Mouse (Mus musculus) midbrain, postnatal 0 days (tissue): ENCODE results near the gene Slc22a21. TPM values are rescaled to one million over a fixed set of nuclear protein-coding genes. Genes with fewer than 3 reads are reported as not detected.

Experiments used
- ATAC-seq: fragments of 200-750 bp; cut with Nextera tagmentation; 2 replicates; pipeline ENCODE4 v1.8.0; 2017; ENCODE audit warnings: moderate number of reproducible peaks, mild to moderate bottlenecking, moderate TSS enrichment, moderate library complexity; ENCODE audit not compliant: low FRiP score
- DNase-seq: peaks from one replicate; pipeline ENCODE4 v3.0.0-alpha.2; 2015; ENCODE audit warnings: low spot score
- H3K27ac ChIP-seq: fragments of 300-500 bp; sonication (generic); 2 replicates; pipeline ENCODE4 v1.5.1; 2014; ENCODE audit warnings: low read depth, mild to moderate bottlenecking, low read length, mixed read lengths
- H3K27me3 ChIP-seq: fragments of 300-500 bp; sonication (generic); 2 replicates; pipeline ENCODE4 v1.6.1; 2014; ENCODE audit warnings: low read length, control low read depth, mixed read lengths; ENCODE audit not compliant: insufficient read depth
- H3K36me3 ChIP-seq: fragments of 300-500 bp; sonication (generic); 2 replicates; pipeline ENCODE4 v1.6.1; 2014; ENCODE audit warnings: low read length, control low read depth, mixed read lengths; ENCODE audit not compliant: insufficient read depth
- H3K4me1 ChIP-seq: fragments of 300-500 bp; sonication (generic); 2 replicates; pipeline ENCODE4 v1.6.1; 2014; ENCODE audit warnings: mild to moderate bottlenecking, control low read depth, antibody characterized with exemption, low read length, mixed read lengths; ENCODE audit not compliant: insufficient read depth
- H3K4me2 ChIP-seq: fragments of 300-500 bp; sonication (generic); 2 replicates; pipeline ENCODE4 v1.6.1; 2014; ENCODE audit warnings: low read depth, mild to moderate bottlenecking, low read length, mixed read lengths; ENCODE audit not compliant: poor library complexity, severe bottlenecking
- H3K4me3 ChIP-seq: fragments of 300-500 bp; sonication (generic); 2 replicates; pipeline ENCODE4 v1.5.1; 2014; ENCODE audit warnings: low read depth, mild to moderate bottlenecking, low read length, moderate library complexity
- H3K9ac ChIP-seq: fragments of 300-500 bp; sonication (generic); replicated peaks from 2 replicates; pipeline ENCODE4 v1.6.1; 2014; ENCODE audit warnings: mild to moderate bottlenecking, low read length, moderate library complexity, mixed read lengths; ENCODE audit not compliant: poor library complexity, severe bottlenecking
- H3K9me3 ChIP-seq: fragments of 300-500 bp; sonication (generic); 2 replicates; pipeline ENCODE4 v1.6.1; 2016; ENCODE audit warnings: low read length, control low read depth
- CTCF ChIP-seq: IDR thresholded peaks from 2 replicates; pipeline ENCODE4 v1.5.1; 2016; ENCODE audit warnings: antibody characterized with exemption, mild to moderate bottlenecking
- WGBS: fragments of 180-500 bp; shearing (Covaris S2); extraction: QIAGEN DNeasy Blood & Tissue Kit; methylation state at CpG from one replicate; pipeline ENCODE4 v1.1.7; 2014; 5-methylcytosine and 5-hydroxymethylcytosine counted together
- polyA plus RNA-seq: library from polyadenylated mRNA; unstranded; fragments of >200 nt; fragmentation: Nextera tagmentation; extraction: Ambion mirVana; gene quantifications from 2 replicates; pipeline ENCODE4 v1.2.1, GENCODE M21; 2015
- total RNA-seq: library from RNA; depleted of rRNA; stranded (reverse); fragments of >200 nt; gene quantifications from 2 replicates; pipeline ENCODE4 v1.2.3, GENCODE M21; 2014; rRNA removed

The Slc22a21 gene
- total and polyA plus RNA-seq, 2 experiments from 2014 or later = 5.9 to 6.7 TPM

DNA sequence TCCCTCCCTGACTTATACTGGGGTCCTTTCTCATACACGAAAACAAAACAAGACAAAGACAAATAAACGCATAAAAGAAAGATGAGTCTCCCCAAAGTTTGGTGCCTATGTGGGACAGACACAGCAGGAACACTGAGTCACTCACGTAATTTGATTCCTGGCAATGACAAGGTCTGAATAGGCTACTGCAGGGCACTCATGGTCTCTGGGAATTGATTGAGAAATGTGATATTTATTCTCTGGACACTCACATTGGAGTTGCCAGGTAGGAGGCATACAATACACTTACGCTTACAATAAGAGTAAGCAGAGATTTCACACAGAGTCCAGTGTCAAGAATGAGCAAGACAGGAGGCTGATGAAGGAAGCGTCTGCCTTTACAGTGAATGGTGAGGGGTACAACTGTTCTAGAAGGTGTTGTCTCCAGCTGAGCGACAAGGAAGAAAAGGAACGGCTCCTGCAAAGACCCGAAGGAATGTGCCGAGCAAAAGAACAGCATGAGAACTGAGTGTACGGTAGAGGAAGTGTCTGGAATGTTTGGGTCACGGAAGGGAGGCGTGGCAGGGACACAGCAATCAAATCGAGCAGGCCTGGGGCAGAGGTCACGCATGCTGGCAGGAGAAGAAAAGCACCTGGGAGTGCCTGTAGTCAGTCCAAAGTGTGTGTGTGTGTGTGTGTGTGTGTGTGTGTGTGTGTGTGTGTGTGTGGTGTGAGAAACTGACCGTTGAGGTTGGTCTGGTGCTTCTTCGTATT, 76.2 kb downstream of the Slc22a21 start:
- H3K9me3 ChIP-seq = no peaks in the 10 kb centered on the region
- no peaks in the 10 kb centered on the region for H3K4me1 ChIP-seq
- H3K36me3 ChIP-seq = no peaks in the 10 kb centered on the region
- no peak for ATAC-seq
- no peak overlapping the region for H3K27ac ChIP-seq
- H3K9ac ChIP-seq = no peak overlapping the region
- no peak overlapping the region for H3K4me3 ChIP-seq
- WGBS = 55% methylated on average over 16 of the region's 16 CpGs
- TF ChIP-seq CTCF = no peak
- H3K4me2 ChIP-seq = no peak overlapping the region
- DNase-seq = no peak
- no peaks in the 10 kb centered on the region for H3K27me3 ChIP-seq

DNA sequence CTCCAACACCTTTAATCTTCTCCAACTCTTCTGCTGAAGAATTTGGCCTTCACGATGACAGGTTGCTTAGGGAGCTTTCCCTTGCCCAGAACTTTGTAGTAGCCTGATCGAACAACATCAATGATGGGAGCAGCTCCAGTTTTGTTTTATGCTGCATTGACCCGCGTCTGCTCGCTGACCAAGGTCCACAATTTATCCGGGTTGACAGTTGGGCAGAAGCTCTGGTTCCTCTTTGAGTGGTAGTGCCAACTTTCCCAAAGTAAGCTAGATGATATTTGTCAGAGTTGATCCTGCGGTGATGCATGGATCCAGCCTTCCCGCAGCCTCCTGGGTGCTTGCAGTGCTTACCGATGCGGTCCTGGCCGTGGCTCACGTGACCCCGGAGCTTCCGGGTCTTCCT, 77.4 kb downstream of the Slc22a21 start:
- Histone ChIP-seq H3K9me3 (no peaks in the 10 kb centered on the region), H3K9ac (no peak overlapping the region), H3K36me3 (no peaks in the 10 kb centered on the region), H3K27me3 (no peaks in the 10 kb centered on the region), H3K4me3 (no peak overlapping the region), H3K27ac (no peak overlapping the region), H3K4me1 (no peaks in the 10 kb centered on the region), H3K4me2 (no peak overlapping the region)
- ATAC-seq = no peak
- WGBS = 95% methylated on average over 14 of the region's 14 CpGs
- no peak for TF ChIP-seq CTCF
- DNase-seq = no peak

DNA sequence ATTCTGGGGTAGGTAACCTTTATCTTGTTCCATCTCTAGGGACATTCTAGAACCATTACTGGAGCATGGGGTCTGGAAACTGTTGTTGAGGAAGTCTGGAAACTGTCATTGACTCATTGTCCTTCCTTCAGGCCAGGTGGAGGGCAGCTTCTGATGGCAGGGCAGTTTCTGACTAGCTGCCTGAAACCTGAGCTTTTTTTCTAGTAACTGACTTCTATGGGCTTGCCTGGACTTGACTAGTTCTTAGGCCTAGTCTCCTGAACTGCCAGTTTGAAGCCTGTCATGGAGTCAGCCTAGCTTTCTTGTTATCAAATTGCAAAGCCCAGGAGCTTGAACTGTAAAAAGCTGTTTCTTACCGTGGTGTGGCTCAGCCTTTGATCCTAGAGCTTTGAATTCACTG, 79.1 kb downstream of the Slc22a21 start:
- Histone ChIP-seq H3K36me3 (no peaks in the 10 kb centered on the region), H3K27ac (no peak overlapping the region), H3K4me2 (no peak overlapping the region), H3K4me1 (no peaks in the 10 kb centered on the region), H3K27me3 (no peaks in the 10 kb centered on the region), H3K9ac (no peak overlapping the region), H3K4me3 (no peak overlapping the region), H3K9me3 (no peaks in the 10 kb centered on the region)
- DNase-seq = no peak
- TF ChIP-seq CTCF = no peak
- 49% methylated on average over 1 of the region's 1 CpGs for WGBS
- no peak for ATAC-seq

DNA sequence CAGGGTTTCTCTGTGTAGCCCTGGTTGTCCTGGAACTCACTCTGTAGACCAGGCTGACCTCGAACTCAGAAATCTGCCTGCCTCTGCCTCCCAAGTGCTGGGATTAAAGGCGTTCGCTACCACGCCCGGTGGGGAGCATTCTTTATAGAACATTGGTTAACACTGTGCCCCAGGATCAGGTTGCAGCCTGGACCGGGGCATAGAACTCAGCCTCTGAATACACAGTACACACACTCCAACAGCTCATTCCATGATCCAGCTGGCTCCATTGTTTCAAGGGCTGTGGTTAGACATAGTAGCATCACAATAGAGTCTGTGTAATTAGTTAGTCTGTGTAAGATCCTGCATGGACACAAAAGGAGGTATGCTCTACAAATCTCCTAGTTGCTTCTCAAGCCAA, 80.2 kb downstream of the Slc22a21 start:
- no peak for TF ChIP-seq CTCF
- no peaks in the 10 kb centered on the region for H3K9me3 ChIP-seq
- no peak overlapping the region for H3K9ac ChIP-seq
- no peak overlapping the region for H3K4me3 ChIP-seq
- no peak overlapping the region for H3K27ac ChIP-seq
- ATAC-seq = no peak
- H3K27me3 ChIP-seq = no peaks in the 10 kb centered on the region
- 91% methylated on average over 6 of the region's 6 CpGs for WGBS
- H3K4me2 ChIP-seq = no peak overlapping the region
- no peak for DNase-seq
- no peaks in the 10 kb centered on the region for H3K36me3 ChIP-seq
- no peaks in the 10 kb centered on the region for H3K4me1 ChIP-seq

Other genes starting within 250 kb of the Slc22a21 start
- 0.93 and 3.2 TPM in 2 replicates for gene Irf1, start 210.3 kb downstream of the Slc22a21 start, total RNA-seq
- 3.2 and 4.0 TPM in 2 replicates for gene Irf1, start 210.3 kb downstream of the Slc22a21 start, polyA plus RNA-seq
- 0.57 TPM in 1 of 2 replicates, not detected in the other for gene Gm17334, start 207.1 kb downstream of the Slc22a21 start, total RNA-seq
- gene Gm17334, start 207.1 kb downstream of the Slc22a21 start, polyA plus RNA-seq = not detected in 2 replicates
- gene Gm12216, start 121.1 kb downstream of the Slc22a21 start, total RNA-seq = not detected in 2 replicates
- 0.65 and 0.85 TPM in 2 replicates for gene Gm12216, start 121.1 kb downstream of the Slc22a21 start, polyA plus RNA-seq
- 13.2 and 13.6 TPM in 2 replicates for gene Slc22a5, start 88.7 kb downstream of the Slc22a21 start, total RNA-seq
- 12.8 and 13.0 TPM in 2 replicates for gene Slc22a5, start 88.7 kb downstream of the Slc22a21 start, polyA plus RNA-seq
- 6.2 and 8.3 TPM in 2 replicates for gene Slc22a4, start 47.8 kb upstream of the Slc22a21 start, total RNA-seq
- gene Slc22a4, start 47.8 kb upstream of the Slc22a21 start, polyA plus RNA-seq = 7.8 and 8.7 TPM in 2 replicates
- gene Pdlim4, start 88.7 kb upstream of the Slc22a21 start, total RNA-seq = 19.5 and 31.7 TPM in 2 replicates
- gene Pdlim4, start 88.7 kb upstream of the Slc22a21 start, polyA plus RNA-seq = 32.8 and 35.1 TPM in 2 replicates
- gene P4ha2, start 119.8 kb upstream of the Slc22a21 start, total RNA-seq = 8.9 and 16.4 TPM in 2 replicates
- 8.6 and 8.7 TPM in 2 replicates for gene P4ha2, start 119.8 kb upstream of the Slc22a21 start, polyA plus RNA-seq